In the genomic region with DNA sequence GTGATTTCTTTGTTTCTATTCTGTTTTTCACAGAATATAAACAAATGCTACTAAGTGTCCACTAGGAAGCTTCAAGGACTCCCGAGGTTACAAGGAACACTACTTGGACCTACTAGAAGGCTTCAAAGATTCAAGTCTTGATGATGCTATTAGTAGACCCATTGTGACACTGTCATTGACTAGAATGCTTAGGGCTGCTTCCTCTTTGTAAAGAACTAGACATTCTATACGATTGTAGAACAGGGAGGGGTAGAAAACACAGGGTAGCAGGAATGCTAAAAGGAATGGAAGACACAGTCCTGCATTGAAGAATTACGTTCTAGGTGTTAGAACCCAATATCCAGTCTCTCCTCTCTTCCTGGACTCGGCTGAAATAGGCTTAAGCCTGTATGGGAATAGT, we compare ENCODE assay signal across 26 mouse cellular contexts. TPM values are rescaled to one million over a fixed set of nuclear protein-coding genes. Genes with fewer than 3 reads are reported as not detected.
"Had no signal": no experiment of that assay in that cellular context is flagged by ENCODE, and none has a peak within 500 bp of the region (broad histone marks: within the 10 kb centered on the region; RNA-seq: fewer than 3 reads in every experiment).

A gene (minus strand): TSS at position 101 of the 400 bp plus-strand sequence.

- H3K27me3 ChIP-seq: liver, embryonic 15.5 days; lung, embryonic 15.5 days; midbrain, embryonic 13.5 days; neural tube, embryonic 13.5 days; neural tube, embryonic 15.5 days; stomach, embryonic 15.5 days had no signal

- H3K9ac ChIP-seq: liver, embryonic 15.5 days; liver, postnatal 0 days; lung, embryonic 15.5 days; midbrain, embryonic 13.5 days; neural tube, embryonic 13.5 days; neural tube, embryonic 15.5 days; stomach, embryonic 15.5 days had no signal

- DNase-seq: liver, postnatal 0 days; lung, adult 2 months; lung, postnatal 14 days; lung, postnatal 4 days; retina, postnatal 1 day; right cerebral cortex, adult 18-20 months; right cerebral cortex, postnatal 25 days; right cerebral cortex, postnatal 4 days; thymus, adult 2 months; thymus, postnatal 25 days; thymus, postnatal 4 days had no signal

- H3K9me3 ChIP-seq: liver, embryonic 15.5 days; lung, embryonic 15.5 days; midbrain, embryonic 10.5 days; midbrain, embryonic 13.5 days; neural tube, embryonic 13.5 days; neural tube, embryonic 15.5 days; stomach, embryonic 15.5 days had no signal

- H3K27ac ChIP-seq: liver, embryonic 15.5 days; lung, embryonic 15.5 days; midbrain, embryonic 10.5 days; midbrain, embryonic 13.5 days; neural tube, embryonic 13.5 days; neural tube, embryonic 15.5 days; stomach, embryonic 15.5 days; stomach, postnatal 0 days had no signal

- ATAC-seq: liver, postnatal 0 days; lung, postnatal 0 days; midbrain, embryonic 13.5 days; midbrain, embryonic 16.5 days had no signal

- H3K36me3 ChIP-seq: liver, embryonic 15.5 days; lung, embryonic 15.5 days; midbrain, embryonic 10.5 days; midbrain, embryonic 13.5 days; neural tube, embryonic 13.5 days; neural tube, embryonic 15.5 days; stomach, embryonic 15.5 days had no signal

- H3K4me3 ChIP-seq: liver, embryonic 15.5 days; lung, embryonic 15.5 days; midbrain, embryonic 10.5 days; midbrain, embryonic 13.5 days; myocyte; neural tube, embryonic 13.5 days; neural tube, embryonic 15.5 days; stomach, embryonic 15.5 days had no signal

- H3K4me2 ChIP-seq: liver, embryonic 15.5 days; lung, embryonic 15.5 days; midbrain, embryonic 13.5 days; neural tube, embryonic 13.5 days; neural tube, embryonic 15.5 days; stomach, embryonic 15.5 days had no signal

- H3K4me1 ChIP-seq: midbrain, embryonic 10.5 days; midbrain, embryonic 13.5 days; stomach, embryonic 15.5 days had no signal

RNA-seq across cellular contexts. Expression of the gene that starts here (rescaled TPM):
- total RNA-seq: megakaryocyte, adult 5-6 weeks; megakaryocyte-erythroid progenitor cell, adult 5-6 weeks had no signal
- polyA plus RNA-seq: liver, embryonic 15.5 days; liver, postnatal 0 days; lung, embryonic 15.5 days; midbrain, embryonic 10.5 days; midbrain, embryonic 13.5 days; midbrain, embryonic 16.5 days; neural tube, embryonic 11.5 days; neural tube, embryonic 13.5 days; neural tube, embryonic 15.5 days; spleen, adult 2 months; stomach, embryonic 15.5 days; stomach, postnatal 0 days had no signal
